Mouse (Mus musculus): ENCODE measurements around the gene Itga4. TPM values are rescaled to one million over a fixed set of nuclear protein-coding genes. Genes with fewer than 3 reads are reported as not detected.
A peak's percentile ranks its signal among the peaks of the same experiment; 100 is the strongest.

Itga4 gene
- polyA plus RNA-seq, 1 experiment from 2014 or later: 2.6 TPM

- 0 out of 2 replicates have a peak, but pooled peaks have one; percentile 27 for ATAC-seq
- no peaks in the 10 kb centered on the region for H3K9me3 ChIP-seq (replicated peaks)
- no peaks in the 10 kb centered on the region for H3K27me3 ChIP-seq
- no peak overlapping the region for H3K4me3 ChIP-seq
- 82% methylated on average over 9 of the region's 9 CpGs for WGBS
- H3K27ac ChIP-seq: no peak overlapping the region
- H3K4me1 ChIP-seq: 0 out of 2 replicates have a peak, but pooled peaks cover 6% of the 10 kb centered on the region
- H3K4me2 ChIP-seq: no peak overlapping the region
- no peak overlapping the region for H3K9ac ChIP-seq
- no peaks in the 10 kb centered on the region for H3K36me3 ChIP-seq (ENCODE audit: poor library complexity, severe bottlenecking)
These were observed 61.1 kb downstream of the Itga4 start for GRCm38 (mm10) chr2:79316182-79316880.

- H3K4me2 ChIP-seq: no peak overlapping the region
- WGBS: 74% methylated on average over 2 of the region's 2 CpGs
- no peaks in the 10 kb centered on the region for H3K4me1 ChIP-seq
- H3K36me3 ChIP-seq (ENCODE audit: poor library complexity, severe bottlenecking): no peaks in the 10 kb centered on the region
- no peak overlapping the region for H3K4me3 ChIP-seq
- no peaks in the 10 kb centered on the region for H3K27me3 ChIP-seq
- no peak for ATAC-seq
- H3K9ac ChIP-seq: no peak overlapping the region
- H3K9me3 ChIP-seq (replicated peaks): no peaks in the 10 kb centered on the region
- H3K27ac ChIP-seq: no peak overlapping the region
These were observed 72.9 kb downstream of the Itga4 start for GRCm38 (mm10) chr2:79328079-79328478.

GRCm38 (mm10) chr2:79334661-79335060, 79.4 kb downstream of the Itga4 start:
- Histone ChIP-seq H3K9ac (no peak overlapping the region), H3K9me3 (replicated peaks) (no peaks in the 10 kb centered on the region), H3K4me3 (no peak overlapping the region), H3K4me2 (no peak overlapping the region), H3K27me3 (no peaks in the 10 kb centered on the region), H3K27ac (no peak overlapping the region), H3K36me3 (ENCODE audit: poor library complexity, severe bottlenecking) (no peaks in the 10 kb centered on the region), H3K4me1 (no peaks in the 10 kb centered on the region)
- ATAC-seq: no peak

- 60% methylated on average over 1 of the region's 1 CpGs for WGBS
- Histone ChIP-seq H3K36me3 (ENCODE audit: poor library complexity, severe bottlenecking) (no peaks in the 10 kb centered on the region), H3K27me3 (no peaks in the 10 kb centered on the region), H3K4me2 (no peak overlapping the region), H3K9ac (no peak overlapping the region), H3K4me1 (no peaks in the 10 kb centered on the region), H3K4me3 (no peak overlapping the region), H3K9me3 (replicated peaks) (no peaks in the 10 kb centered on the region), H3K27ac (no peak overlapping the region)
- no peak for ATAC-seq
These were observed 80.9 kb downstream of the Itga4 start for GRCm38 (mm10) chr2:79336141-79336540.

GRCm38 (mm10) chr2:79339003-79339402, 83.8 kb downstream of the Itga4 start:
- no peak overlapping the region for H3K4me2 ChIP-seq
- H3K36me3 ChIP-seq (ENCODE audit: poor library complexity, severe bottlenecking): no peaks in the 10 kb centered on the region
- H3K27me3 ChIP-seq: no peaks in the 10 kb centered on the region
- ATAC-seq: no peak
- no peak overlapping the region for H3K4me3 ChIP-seq
- 76% methylated on average over 1 of the region's 1 CpGs for WGBS
- no peak overlapping the region for H3K9ac ChIP-seq
- no peaks in the 10 kb centered on the region for H3K9me3 ChIP-seq (replicated peaks)
- H3K27ac ChIP-seq: no peak overlapping the region
- H3K4me1 ChIP-seq: no peaks in the 10 kb centered on the region

- no peak for ATAC-seq
These were observed 87.9 kb downstream of the Itga4 start for GRCm38 (mm10) chr2:79343115-79343514.

GRCm38 (mm10) chr2:79351179-79352099, 96.2 kb downstream of the Itga4 start:
- no peak overlapping the region for H3K4me3 ChIP-seq
- H3K9me3 ChIP-seq (replicated peaks): no peaks in the 10 kb centered on the region
- 46% methylated on average over 6 of the region's 6 CpGs for WGBS
- no peak overlapping the region for H3K9ac ChIP-seq
- H3K27ac ChIP-seq: peak overlapping the region; percentile 49
- no peaks in the 10 kb centered on the region for H3K36me3 ChIP-seq (ENCODE audit: poor library complexity, severe bottlenecking)
- no peaks in the 10 kb centered on the region for H3K27me3 ChIP-seq
- peak; percentile 84 for ATAC-seq
- H3K4me1 ChIP-seq: peaks cover 8% of the 10 kb centered on the region
- H3K4me2 ChIP-seq: no peak overlapping the region

More at GRCm38 (mm10) chr2:79343115-79343514, 87.9 kb downstream of the Itga4 start:
- Histone ChIP-seq H3K9ac (no peak overlapping the region), H3K36me3 (ENCODE audit: poor library complexity, severe bottlenecking) (no peaks in the 10 kb centered on the region), H3K27ac (no peak overlapping the region), H3K4me3 (no peak overlapping the region), H3K4me1 (no peaks in the 10 kb centered on the region), H3K9me3 (replicated peaks) (no peaks in the 10 kb centered on the region), H3K27me3 (no peaks in the 10 kb centered on the region), H3K4me2 (no peak overlapping the region)
- WGBS: 87% methylated on average over 8 of the region's 8 CpGs

- Histone ChIP-seq H3K9me3 (replicated peaks) (no peaks in the 10 kb centered on the region), H3K4me2 (no peak overlapping the region), H3K9ac (no peak overlapping the region), H3K27ac (peak overlapping the region; percentile 49), H3K27me3 (no peaks in the 10 kb centered on the region), H3K4me1 (peaks cover 8% of the 10 kb centered on the region), H3K4me3 (no peak overlapping the region), H3K36me3 (ENCODE audit: poor library complexity, severe bottlenecking) (no peaks in the 10 kb centered on the region)
- WGBS: 65% methylated on average over 4 of the region's 4 CpGs
- peak; percentile 57 for ATAC-seq
These were observed 97.0 kb downstream of the Itga4 start for GRCm38 (mm10) chr2:79352100-79352802.

GRCm38 (mm10) chr2:79354773-79355172, 99.5 kb downstream of the Itga4 start:
- no peaks in the 10 kb centered on the region for H3K36me3 ChIP-seq (ENCODE audit: poor library complexity, severe bottlenecking)
- H3K4me1 ChIP-seq: peaks cover 8% of the 10 kb centered on the region
- H3K9me3 ChIP-seq (replicated peaks): no peaks in the 10 kb centered on the region
- 90% methylated on average over 16 of the region's 16 CpGs for WGBS
- H3K27me3 ChIP-seq: no peaks in the 10 kb centered on the region
- ATAC-seq: no peak
- H3K4me3 ChIP-seq: no peak overlapping the region
- no peak overlapping the region for H3K4me2 ChIP-seq
- H3K27ac ChIP-seq: no peak overlapping the region
- H3K9ac ChIP-seq: no peak overlapping the region

GRCm38 (mm10) chr2:79357835-79358234, 102.6 kb downstream of the Itga4 start:
- Histone ChIP-seq H3K4me3 (no peak overlapping the region), H3K4me2 (no peak overlapping the region), H3K4me1 (no peaks in the 10 kb centered on the region), H3K36me3 (ENCODE audit: poor library complexity, severe bottlenecking) (no peaks in the 10 kb centered on the region), H3K27me3 (no peaks in the 10 kb centered on the region), H3K27ac (no peak overlapping the region), H3K9me3 (replicated peaks) (no peaks in the 10 kb centered on the region), H3K9ac (no peak overlapping the region)
- 82% methylated on average over 3 of the region's 3 CpGs for WGBS
- ATAC-seq: no peak

GRCm38 (mm10) chr2:79362029-79362428, 106.8 kb downstream of the Itga4 start:
- H3K27me3 ChIP-seq: no peaks in the 10 kb centered on the region
- peaks cover under 1% of the 10 kb centered on the region; the same call in 1 of the 2 replicates for H3K4me1 ChIP-seq
- H3K9ac ChIP-seq: no peak overlapping the region
- no peak overlapping the region for H3K4me3 ChIP-seq
- H3K27ac ChIP-seq: no peak overlapping the region; the same call in 1 of the 2 replicates
- H3K36me3 ChIP-seq (ENCODE audit: poor library complexity, severe bottlenecking): no peaks in the 10 kb centered on the region
- H3K4me2 ChIP-seq: no peak overlapping the region
- no peaks in the 10 kb centered on the region for H3K9me3 ChIP-seq (replicated peaks)
- 70% methylated on average over 6 of the region's 6 CpGs for WGBS
- ATAC-seq: peak; percentile 87

- no peak overlapping the region for H3K4me3 ChIP-seq
- 67% methylated on average over 6 of the region's 6 CpGs for WGBS
- no peaks in the 10 kb centered on the region for H3K27me3 ChIP-seq
- peaks cover 7% of the 10 kb centered on the region for H3K4me1 ChIP-seq
- no peak overlapping the region for H3K27ac ChIP-seq
- no peak for ATAC-seq
- H3K9me3 ChIP-seq (replicated peaks): no peaks in the 10 kb centered on the region
- no peaks in the 10 kb centered on the region for H3K36me3 ChIP-seq (ENCODE audit: poor library complexity, severe bottlenecking)
- H3K9ac ChIP-seq: no peak overlapping the region
- H3K4me2 ChIP-seq: no peak overlapping the region
These were observed 108.7 kb downstream of the Itga4 start for GRCm38 (mm10) chr2:79363920-79364319.

Measured in forebrain, embryonic 13.5 days (tissue).